Mouse (Mus musculus): ENCODE measurements around the gene Zer1. TPM values are rescaled to one million over a fixed set of nuclear protein-coding genes. Genes with fewer than 3 reads are reported as not detected.

Zer1 gene
- polyA plus RNA-seq, 1 experiment from 2014 or later: 5.1 TPM

DNA sequence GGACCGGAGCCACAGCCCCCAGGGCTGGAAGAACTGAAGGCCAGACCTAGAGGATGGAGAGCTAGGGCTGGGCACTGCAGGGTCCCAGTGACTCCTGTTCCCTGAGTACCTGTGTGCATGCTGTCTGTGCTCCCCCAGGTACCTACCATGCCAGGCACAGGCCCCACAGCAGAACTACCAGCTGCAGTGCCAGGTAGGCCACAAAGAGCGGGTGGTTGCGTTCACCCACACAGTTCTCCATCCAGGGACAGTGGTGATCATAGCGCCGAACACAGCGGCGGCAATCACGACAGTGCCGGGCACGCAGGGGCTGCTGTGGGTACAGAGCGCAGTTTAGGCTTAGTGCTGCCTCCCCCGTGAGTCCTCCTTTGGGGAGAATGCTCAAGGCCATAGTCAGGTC, 32.9 kb downstream of the Zer1 start:
- WGBS: 95% methylated on average over 12 of the region's 12 CpGs
- Histone ChIP-seq H3K36me3 (ENCODE audit: control insufficient read depth, insufficient read depth, low read length) (no peaks in the 10 kb centered on the region), H3K9me3 (replicated peaks; ENCODE audit: control insufficient read depth, low read length) (no peaks in the 10 kb centered on the region), H3K27ac (ENCODE audit: low read length) (no peak overlapping the region), H3K27me3 (ENCODE audit: control insufficient read depth, insufficient read depth, low read length) (no peaks in the 10 kb centered on the region), H3K4me1 (ENCODE audit: control insufficient read depth, insufficient read depth, low read length) (no peaks in the 10 kb centered on the region), H3K4me2 (ENCODE audit: low read depth, low read length) (no peak overlapping the region), H3K4me3 (replicated peaks; ENCODE audit: low read length) (no peak overlapping the region), H3K9ac (ENCODE audit: low read length) (no peak overlapping the region)
- no peak for ATAC-seq (ENCODE audit: insufficient read depth, low FRiP score)

- H3K4me2 ChIP-seq (ENCODE audit: low read depth, low read length): no peak overlapping the region
- H3K27ac ChIP-seq (ENCODE audit: low read length): no peak overlapping the region
- H3K9me3 ChIP-seq (replicated peaks; ENCODE audit: control insufficient read depth, low read length): no peaks in the 10 kb centered on the region
- ATAC-seq (ENCODE audit: insufficient read depth, low FRiP score): no peak
- no peak overlapping the region for H3K4me3 ChIP-seq (replicated peaks; ENCODE audit: low read length)
- no peaks in the 10 kb centered on the region for H3K4me1 ChIP-seq (ENCODE audit: control insufficient read depth, insufficient read depth, low read length)
- no peaks in the 10 kb centered on the region for H3K27me3 ChIP-seq (ENCODE audit: control insufficient read depth, insufficient read depth, low read length)
- WGBS: 92% methylated on average over 4 of the region's 4 CpGs
- no peaks in the 10 kb centered on the region for H3K36me3 ChIP-seq (ENCODE audit: control insufficient read depth, insufficient read depth, low read length)
- no peak overlapping the region for H3K9ac ChIP-seq (ENCODE audit: low read length)
Measured at GRCm38 (mm10) chr2:30087310-30087709, 37.1 kb downstream of the Zer1 start.

DNA sequence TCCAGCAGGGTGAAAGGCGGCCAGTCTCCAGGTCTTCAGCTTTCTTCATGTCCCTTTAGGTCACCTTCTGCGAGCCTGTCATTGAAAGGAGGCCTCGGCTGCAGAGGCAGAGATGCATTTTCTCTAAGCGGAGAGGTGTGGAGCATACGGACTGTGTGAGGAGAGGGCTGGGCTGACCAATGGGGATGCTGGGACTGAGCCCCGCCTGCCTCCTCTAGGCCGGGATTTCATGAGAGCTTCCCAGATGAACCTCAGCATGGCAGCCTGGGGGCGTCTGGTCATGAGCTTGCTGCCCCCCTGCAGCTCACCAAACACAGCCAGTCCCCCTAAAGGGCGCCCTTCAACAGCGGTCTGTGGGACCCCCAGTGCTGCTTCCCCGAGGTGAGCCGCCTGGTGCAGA, 39.8 kb downstream of the Zer1 start:
- Histone ChIP-seq H3K4me1 (ENCODE audit: control insufficient read depth, insufficient read depth, low read length) (no peaks in the 10 kb centered on the region), H3K27me3 (ENCODE audit: control insufficient read depth, insufficient read depth, low read length) (no peaks in the 10 kb centered on the region), H3K9ac (ENCODE audit: low read length) (peak overlapping the region; percentile 51; the same call in 1 of the 2 replicates), H3K27ac (ENCODE audit: low read length) (no peak overlapping the region), H3K4me2 (ENCODE audit: low read depth, low read length) (peak overlapping the region; percentile 42), H3K9me3 (replicated peaks; ENCODE audit: control insufficient read depth, low read length) (no peaks in the 10 kb centered on the region), H3K36me3 (ENCODE audit: control insufficient read depth, insufficient read depth, low read length) (no peaks in the 10 kb centered on the region), H3K4me3 (replicated peaks; ENCODE audit: low read length) (peak overlapping the region; percentile 29)
- ATAC-seq (ENCODE audit: insufficient read depth, low FRiP score): peak; percentile 55; the same call in 1 of the 2 replicates
- whole genome bisulfite sequencing: 15% methylated on average over 12 of the region's 12 CpGs

GRCm38 (mm10) chr2:30084113-30084512, 40.3 kb downstream of the Zer1 start:
- Histone ChIP-seq H3K36me3 (ENCODE audit: control insufficient read depth, insufficient read depth, low read length) (no peaks in the 10 kb centered on the region), H3K4me3 (replicated peaks; ENCODE audit: low read length) (no peak overlapping the region), H3K27me3 (ENCODE audit: control insufficient read depth, insufficient read depth, low read length) (no peaks in the 10 kb centered on the region), H3K9me3 (replicated peaks; ENCODE audit: control insufficient read depth, low read length) (no peaks in the 10 kb centered on the region), H3K4me1 (ENCODE audit: control insufficient read depth, insufficient read depth, low read length) (no peaks in the 10 kb centered on the region), H3K4me2 (ENCODE audit: low read depth, low read length) (peak overlapping the region; percentile 42; the same call in 1 of the 2 replicates), H3K9ac (ENCODE audit: low read length) (no peak overlapping the region), H3K27ac (ENCODE audit: low read length) (no peak overlapping the region)
- whole genome bisulfite sequencing: 63% methylated on average over 5 of the region's 5 CpGs
- ATAC-seq (ENCODE audit: insufficient read depth, low FRiP score): no peak

DNA sequence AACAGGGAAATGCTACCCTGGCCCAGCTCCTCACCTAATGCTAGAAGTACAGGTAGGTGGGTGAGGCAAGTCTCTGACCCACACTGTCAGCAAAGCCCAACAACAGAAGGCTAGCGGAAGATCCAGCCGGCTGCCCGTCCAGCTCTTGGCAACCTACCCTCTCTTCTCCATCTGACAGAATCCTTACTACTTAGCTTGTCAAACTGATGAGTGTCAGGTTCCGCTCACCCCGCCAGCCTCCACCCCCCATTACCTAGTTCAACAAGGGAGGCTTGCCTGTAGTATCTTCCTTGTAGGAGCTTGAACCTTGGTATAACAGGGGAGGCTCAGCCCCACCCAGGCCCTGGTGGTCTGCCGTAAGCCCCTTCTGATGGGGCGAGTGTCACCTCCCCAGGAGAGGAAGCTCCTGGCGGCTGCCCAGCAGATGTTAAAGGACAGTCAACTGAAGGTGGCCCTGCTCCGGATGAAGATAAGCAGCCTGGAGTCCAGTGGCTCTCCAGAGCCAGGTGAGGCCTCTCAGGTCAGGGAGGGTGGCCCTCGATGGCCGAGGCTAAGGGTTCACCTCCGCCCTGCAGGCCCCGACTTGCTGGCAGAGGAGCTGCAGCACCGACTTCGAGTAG, 44.1 kb downstream of the Zer1 start:
- Histone ChIP-seq H3K27ac (ENCODE audit: low read length) (no peak overlapping the region), H3K4me3 (replicated peaks; ENCODE audit: low read length) (no peak overlapping the region), H3K27me3 (ENCODE audit: control insufficient read depth, insufficient read depth, low read length) (no peaks in the 10 kb centered on the region), H3K36me3 (ENCODE audit: control insufficient read depth, insufficient read depth, low read length) (no peaks in the 10 kb centered on the region), H3K9ac (ENCODE audit: low read length) (no peak overlapping the region), H3K4me2 (ENCODE audit: low read depth, low read length) (no peak overlapping the region), H3K9me3 (replicated peaks; ENCODE audit: control insufficient read depth, low read length) (no peaks in the 10 kb centered on the region), H3K4me1 (ENCODE audit: control insufficient read depth, insufficient read depth, low read length) (peaks cover 9% of the 10 kb centered on the region)
- no peak for ATAC-seq (ENCODE audit: insufficient read depth, low FRiP score)
- 85% methylated on average over 15 of the region's 15 CpGs for WGBS

GRCm38 (mm10) chr2:30078760-30079159, 45.6 kb downstream of the Zer1 start:
- H3K4me2 ChIP-seq (ENCODE audit: low read depth, low read length): peak overlapping the region; percentile 99
- H3K9me3 ChIP-seq (replicated peaks; ENCODE audit: control insufficient read depth, low read length): no peaks in the 10 kb centered on the region
- ATAC-seq (ENCODE audit: insufficient read depth, low FRiP score): no peak
- H3K4me3 ChIP-seq (replicated peaks; ENCODE audit: low read length): peak overlapping the region; percentile 74; the same call in 1 of the 2 replicates
- no peaks in the 10 kb centered on the region for H3K27me3 ChIP-seq (ENCODE audit: control insufficient read depth, insufficient read depth, low read length)
- H3K36me3 ChIP-seq (ENCODE audit: control insufficient read depth, insufficient read depth, low read length): no peaks in the 10 kb centered on the region
- H3K9ac ChIP-seq (ENCODE audit: low read length): peak overlapping the region; percentile 80
- peaks cover 9% of the 10 kb centered on the region for H3K4me1 ChIP-seq (ENCODE audit: control insufficient read depth, insufficient read depth, low read length)
- H3K27ac ChIP-seq (ENCODE audit: low read length): peak overlapping the region; percentile 94
- WGBS: 62% methylated on average over 4 of the region's 4 CpGs

- Histone ChIP-seq H3K27ac (ENCODE audit: low read length) (peak overlapping the region; percentile 94), H3K9ac (ENCODE audit: low read length) (peak overlapping the region; percentile 80), H3K4me1 (ENCODE audit: control insufficient read depth, insufficient read depth, low read length) (peaks cover 9% of the 10 kb centered on the region), H3K9me3 (replicated peaks; ENCODE audit: control insufficient read depth, low read length) (no peaks in the 10 kb centered on the region), H3K36me3 (ENCODE audit: control insufficient read depth, insufficient read depth, low read length) (no peaks in the 10 kb centered on the region), H3K4me2 (ENCODE audit: low read depth, low read length) (peak overlapping the region; percentile 99), H3K27me3 (ENCODE audit: control insufficient read depth, insufficient read depth, low read length) (no peaks in the 10 kb centered on the region), H3K4me3 (replicated peaks; ENCODE audit: low read length) (peak overlapping the region; percentile 74)
- ATAC-seq (ENCODE audit: insufficient read depth, low FRiP score): 0 out of 2 replicates have a peak, but pooled peaks have one; percentile 7
- WGBS: 16% methylated on average over 10 of the region's 10 CpGs
Measured at GRCm38 (mm10) chr2:30078349-30078712, 46.1 kb downstream of the Zer1 start.

GRCm38 (mm10) chr2:30077502-30078348, 46.7 kb downstream of the Zer1 start, which contains the start of gene Pkn3:
Gene Pkn3, plus strand, starts transcription at chr2:30077684.
- H3K27ac ChIP-seq (ENCODE audit: low read length): peak within 1 kb of the TSS; percentile 94
- no peaks in the 10 kb centered on the region for H3K27me3 ChIP-seq (ENCODE audit: control insufficient read depth, insufficient read depth, low read length)
- no peaks in the 10 kb centered on the region for H3K9me3 ChIP-seq (replicated peaks; ENCODE audit: control insufficient read depth, low read length)
- WGBS: under 1% methylated on average over 53 of the region's 53 CpGs
- H3K4me2 ChIP-seq (ENCODE audit: low read depth, low read length): peak within 1 kb of the TSS; percentile 99
- ATAC-seq (ENCODE audit: insufficient read depth, low FRiP score): peak; percentile 83
- peak within 1 kb of the TSS; percentile 74 for H3K4me3 ChIP-seq (replicated peaks; ENCODE audit: low read length)
- peaks cover 9% of the 10 kb centered on the region for H3K4me1 ChIP-seq (ENCODE audit: control insufficient read depth, insufficient read depth, low read length)
- no peaks in the 10 kb centered on the region for H3K36me3 ChIP-seq (ENCODE audit: control insufficient read depth, insufficient read depth, low read length)
- H3K9ac ChIP-seq (ENCODE audit: low read length): peak within 1 kb of the TSS; percentile 80

GRCm38 (mm10) chr2:30076959-30077358, 47.4 kb downstream of the Zer1 start:
- WGBS: 60% methylated on average over 6 of the region's 6 CpGs
- ATAC-seq (ENCODE audit: insufficient read depth, low FRiP score): peak; percentile 32; the same call in 1 of the 2 replicates
- no peaks in the 10 kb centered on the region for H3K36me3 ChIP-seq (ENCODE audit: control insufficient read depth, insufficient read depth, low read length)
- H3K4me3 ChIP-seq (replicated peaks; ENCODE audit: low read length): no peak overlapping the region
- peaks cover 9% of the 10 kb centered on the region for H3K4me1 ChIP-seq (ENCODE audit: control insufficient read depth, insufficient read depth, low read length)
- peak overlapping the region; percentile 80; the same call in 1 of the 2 replicates for H3K9ac ChIP-seq (ENCODE audit: low read length)
- no peaks in the 10 kb centered on the region for H3K9me3 ChIP-seq (replicated peaks; ENCODE audit: control insufficient read depth, low read length)
- no peaks in the 10 kb centered on the region for H3K27me3 ChIP-seq (ENCODE audit: control insufficient read depth, insufficient read depth, low read length)
- peak overlapping the region; percentile 99 for H3K4me2 ChIP-seq (ENCODE audit: low read depth, low read length)
- peak overlapping the region; percentile 14 for H3K27ac ChIP-seq (ENCODE audit: low read length)

Measured in stomach, embryonic 16.5 days (tissue).